Mouse (Mus musculus) CD4-positive, CD25-positive, alpha-beta regulatory T cell, adult 2 months (primary cell): ENCODE results near the gene Sh3gl2.

Experiments
- DNase-seq: peaks from one replicate; pipeline ENCODE4 v3.0.0-alpha.2; 2012; ENCODE audit warnings: low read depth, low spot score

Sh3gl2 gene

GRCm38 (mm10) chr4:85232386-85233381 is 27.8 kb downstream of the Sh3gl2 start:
- DNase-seq, result no peak

GRCm38 (mm10) chr4:85241675-85242074 is 36.7 kb downstream of the Sh3gl2 start:
- DNase-seq, result no peak

DNA sequence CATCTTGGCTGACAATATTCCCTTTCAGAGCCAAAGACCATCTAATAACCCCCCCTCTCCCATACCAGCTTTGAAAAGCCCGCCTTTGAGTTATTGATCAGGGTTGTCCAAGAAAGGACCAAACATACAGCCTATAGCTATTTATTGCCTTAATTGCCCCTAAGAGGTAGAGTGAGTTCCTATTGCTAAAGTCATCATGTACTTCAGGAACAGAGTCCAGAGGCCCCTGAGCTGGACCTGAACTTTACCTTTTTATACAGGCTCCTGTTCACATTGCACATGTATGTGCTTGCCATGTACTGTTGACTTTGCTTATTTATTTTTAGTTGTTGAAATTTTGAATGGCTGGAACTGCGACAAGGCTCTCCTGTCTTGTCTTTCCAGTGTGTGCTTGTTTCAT is 37.6 kb downstream of the Sh3gl2 start:
- no peak for DNase-seq

GRCm38 (mm10) chr4:85248673-85249072 is 43.7 kb downstream of the Sh3gl2 start:
- DNase-seq, result no peak

DNA sequence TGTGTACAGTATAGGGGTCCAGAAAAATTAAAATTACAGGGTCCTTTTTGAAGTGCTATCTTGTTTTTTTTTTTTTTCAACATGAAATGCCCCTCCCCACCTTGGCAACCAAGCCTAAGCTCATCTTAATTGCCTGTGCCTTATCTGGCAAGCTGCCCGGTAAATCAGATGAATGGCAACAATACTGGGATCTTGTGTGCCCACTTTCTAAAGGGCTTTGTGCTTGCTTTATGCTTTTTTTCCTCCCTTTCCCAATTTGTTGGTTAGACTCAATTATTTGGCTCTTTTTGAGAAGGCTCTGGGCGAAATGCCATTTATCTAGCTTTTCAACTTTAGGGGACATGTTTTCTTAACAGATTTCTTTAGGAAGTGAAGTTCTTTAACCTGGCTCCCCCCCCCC is 45.3 kb downstream of the Sh3gl2 start:
- no peak for DNase-seq

DNA sequence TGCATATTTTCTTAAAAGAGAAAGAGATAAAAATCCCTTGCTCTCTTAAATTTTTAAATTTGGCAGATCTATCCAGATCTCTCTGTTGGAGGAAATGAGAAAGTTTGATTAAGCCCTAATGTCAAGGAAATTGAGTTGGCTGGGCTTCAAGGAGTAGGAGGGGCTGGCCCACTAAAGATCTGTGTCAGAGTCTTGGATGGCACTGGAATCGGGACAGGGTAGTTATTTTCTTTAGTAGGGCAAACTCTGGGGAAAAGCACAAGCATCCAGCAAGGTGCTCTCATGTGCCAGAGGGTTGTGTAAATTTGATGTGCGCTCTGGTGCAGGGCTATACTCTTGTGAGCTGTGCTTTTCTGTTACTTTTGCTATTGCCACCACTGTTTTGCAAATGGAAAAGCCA is 45.9 kb downstream of the Sh3gl2 start:
- no peak for DNase-seq

- DNase-seq, result no peak
Measured at GRCm38 (mm10) chr4:85255771-85256389, 51.0 kb downstream of the Sh3gl2 start.

- DNase-seq, result no peak
Measured at GRCm38 (mm10) chr4:85256461-85257202, 51.7 kb downstream of the Sh3gl2 start.

- no peak for DNase-seq
Measured at GRCm38 (mm10) chr4:85257771-85258341, 52.9 kb downstream of the Sh3gl2 start.

DNA sequence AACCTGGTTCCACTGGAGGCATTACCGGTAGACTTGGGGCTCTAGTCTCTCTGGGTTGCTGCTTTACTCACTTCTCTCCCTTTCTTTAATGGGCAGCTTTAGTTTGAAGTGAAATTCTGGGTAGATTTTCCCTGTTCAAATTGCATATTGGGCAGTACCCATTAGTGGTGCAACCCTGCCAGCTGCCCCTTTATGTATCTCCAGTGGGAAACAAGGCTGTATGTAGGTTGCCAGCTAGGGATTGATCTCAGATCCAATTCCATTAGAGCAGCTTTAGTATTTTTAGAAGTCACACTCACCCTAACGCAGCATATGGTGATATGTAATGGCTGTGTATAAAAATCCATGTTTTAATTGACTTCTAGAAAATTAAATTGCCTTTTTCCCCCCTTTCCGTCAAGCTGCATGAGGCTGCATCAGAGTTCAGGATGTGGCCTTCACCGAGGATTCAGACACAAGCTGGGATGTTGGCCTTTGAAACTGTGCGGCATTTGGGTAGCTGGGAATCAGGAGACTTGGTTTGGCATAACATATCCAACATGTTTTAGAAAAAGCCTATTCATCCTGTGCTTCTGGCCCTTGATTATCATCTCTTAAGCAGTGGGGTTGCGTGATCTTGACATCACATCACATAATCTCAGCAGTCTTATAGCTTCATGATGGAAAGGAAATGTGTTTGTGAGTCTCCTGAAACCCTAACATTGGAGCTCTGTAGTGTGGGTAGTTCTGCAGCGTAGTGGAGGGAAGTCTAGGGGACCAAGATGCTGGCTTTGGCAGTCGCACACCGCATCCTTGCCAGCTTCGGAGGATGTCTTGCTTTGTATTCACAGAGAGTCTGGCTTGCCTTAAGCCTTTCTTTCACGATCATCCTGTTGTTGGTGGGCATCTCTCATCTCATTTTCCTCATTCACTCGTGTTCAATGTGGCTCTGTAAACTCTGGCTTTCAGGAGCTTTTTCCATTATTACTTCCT is 56.0 kb downstream of the Sh3gl2 start:
- no peak for DNase-seq

- DNase-seq, result no peak
Measured at GRCm38 (mm10) chr4:85262146-85262545, 57.2 kb downstream of the Sh3gl2 start.

DNA sequence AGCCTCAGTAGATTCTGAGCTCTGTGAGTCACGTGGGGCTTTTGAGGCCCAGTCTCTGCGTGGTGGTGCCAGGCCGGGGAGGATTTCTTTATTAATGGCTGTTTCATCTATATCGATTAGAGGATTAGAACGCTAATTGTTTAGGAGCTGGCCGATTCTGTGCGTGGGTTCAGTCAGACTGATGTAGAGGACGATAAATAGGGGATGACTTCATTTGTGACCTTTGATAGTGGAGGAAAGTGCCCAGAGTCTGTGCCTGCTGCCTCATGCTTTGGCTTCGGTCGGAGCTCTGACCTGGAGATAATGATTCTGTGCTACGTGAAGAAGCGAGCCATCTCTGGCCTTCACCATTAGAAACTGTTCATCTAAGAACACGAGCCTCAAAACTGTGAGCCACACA is 57.7 kb downstream of the Sh3gl2 start:
- DNase-seq, result no peak

DNA sequence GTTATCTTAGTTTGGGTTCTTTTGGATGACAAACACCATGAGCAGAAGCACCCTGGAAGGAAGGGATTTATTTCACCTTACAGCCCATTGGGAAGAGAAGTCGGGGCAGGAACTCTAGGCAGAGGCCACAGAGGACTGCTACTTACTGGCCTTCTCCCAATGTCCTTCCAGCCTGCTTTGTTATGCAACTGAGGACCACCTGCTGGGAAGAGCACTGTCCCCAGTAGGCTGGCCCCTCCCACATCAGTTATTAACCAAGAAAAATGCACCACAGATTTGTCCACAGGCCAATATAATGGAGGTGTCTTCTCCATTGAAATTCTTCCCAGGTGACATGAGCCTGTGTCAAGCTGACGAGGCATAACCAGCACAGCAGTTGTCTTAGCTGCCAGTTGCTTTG is 62.5 kb downstream of the Sh3gl2 start:
- DNase-seq, result no peak

DNA sequence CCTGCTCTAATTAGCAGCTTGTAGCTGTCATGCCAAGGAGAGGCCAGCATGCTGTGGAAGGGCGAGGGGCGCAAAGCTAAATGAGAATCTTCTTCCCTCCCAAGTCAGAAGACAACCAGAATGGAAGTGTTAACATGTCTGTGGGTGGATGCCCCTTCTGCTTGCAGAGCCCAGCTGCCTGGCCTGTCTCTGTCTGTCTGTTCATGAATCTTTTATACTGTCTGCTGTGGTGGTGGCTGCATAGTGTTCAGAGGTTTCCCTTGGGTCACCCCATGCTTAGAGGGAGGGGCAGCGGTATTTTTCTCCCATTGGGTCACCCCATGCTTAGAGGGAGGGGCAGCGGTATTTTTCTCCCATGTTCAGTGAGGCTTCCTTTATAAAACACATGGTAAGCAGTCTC is 68.0 kb downstream of the Sh3gl2 start:
- DNase-seq, result no peak

DNA sequence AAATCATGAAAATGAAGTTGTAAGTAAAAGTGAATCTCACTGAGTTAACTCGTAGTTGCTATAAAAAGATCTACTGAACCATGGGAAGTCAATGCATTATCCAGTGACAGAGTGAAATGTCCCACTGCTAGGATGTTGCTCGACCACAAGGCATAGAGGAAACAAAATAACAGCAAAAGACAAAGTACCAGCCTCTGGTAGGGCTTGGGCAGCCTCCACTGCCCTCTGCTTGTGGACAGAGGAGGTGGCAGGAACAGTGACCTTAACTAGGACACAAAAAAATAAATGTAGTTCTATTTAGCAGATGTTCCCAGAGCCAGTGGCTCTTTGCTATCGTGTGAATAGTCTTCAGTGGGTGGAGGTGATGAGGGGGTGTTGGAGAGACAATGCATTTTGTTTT is 68.5 kb downstream of the Sh3gl2 start:
- DNase-seq, result no peak

DNA sequence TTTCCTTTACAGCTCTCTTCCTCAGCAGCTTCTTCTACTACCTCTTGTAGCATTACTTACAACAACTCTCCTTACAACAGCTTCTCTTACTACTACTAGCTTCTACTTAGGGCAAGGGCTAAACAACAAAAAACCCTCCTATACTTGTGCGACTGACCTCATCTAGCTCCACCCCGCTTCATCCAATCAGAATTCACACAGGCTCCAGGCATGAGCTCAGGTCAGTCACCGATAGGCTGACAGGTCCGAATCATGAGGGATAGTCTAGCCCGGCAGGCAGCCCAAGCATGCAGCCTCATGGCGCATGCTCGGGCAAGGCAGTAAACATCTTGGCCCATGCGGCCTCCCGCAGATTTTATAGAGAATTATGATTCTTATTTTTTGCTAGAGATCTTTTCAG is 78.2 kb downstream of the Sh3gl2 start:
- DNase-seq, result no peak

- no peak for DNase-seq
Measured at GRCm38 (mm10) chr4:85289990-85290389, 85.1 kb downstream of the Sh3gl2 start.

DNA sequence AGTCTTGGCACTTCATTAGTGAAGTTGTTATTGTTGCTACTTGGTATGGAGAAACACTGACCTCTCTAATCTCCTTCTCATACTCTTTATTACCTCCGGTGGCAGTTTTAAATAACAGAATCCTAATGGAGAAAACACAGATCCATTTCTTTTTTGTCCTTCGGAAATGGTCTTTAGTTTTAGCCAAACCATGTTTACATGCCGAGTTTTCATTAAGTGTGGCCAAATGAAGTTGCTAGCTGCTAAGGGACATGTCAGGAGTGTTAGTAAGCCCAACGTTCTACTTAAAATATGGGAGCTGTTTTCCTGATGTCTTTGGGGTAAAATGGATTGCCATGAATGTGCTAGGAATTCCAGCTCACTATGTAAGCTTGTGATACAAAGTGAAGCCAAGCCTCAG is 86.4 kb downstream of the Sh3gl2 start:
- DNase-seq, result no peak

GRCm38 (mm10) chr4:85293368-85293767 is 88.4 kb downstream of the Sh3gl2 start:
- no peak for DNase-seq

- DNase-seq, result no peak
Measured at GRCm38 (mm10) chr4:85300610-85301405, 95.9 kb downstream of the Sh3gl2 start.
